Mouse (Mus musculus) liver, embryonic 11.5 days (tissue): ENCODE results near the gene Ncoa6. TPM values are rescaled to one million over a fixed set of nuclear protein-coding genes. Genes with fewer than 3 reads are reported as not detected.

Experiments
- ATAC-seq: fragments of 200-750 bp; cut with Nextera tagmentation; replicated peaks from 2 replicates; pipeline ENCODE4 v1.8.0; 2017; ENCODE audit warnings: moderate number of reproducible peaks, mild to moderate bottlenecking, moderate TSS enrichment, moderate library complexity; ENCODE audit not compliant: low FRiP score
- DNase-seq: peaks from one replicate; pipeline ENCODE4 v3.0.0-alpha.2; 2017; ENCODE audit warnings: low spot score
- H3K27ac ChIP-seq: fragments of 300-500 bp; sonication (generic); 2 replicates; pipeline ENCODE4 v1.5.1; 2014; ENCODE audit warnings: mild to moderate bottlenecking, low read depth, low read length, control low read depth
- H3K27me3 ChIP-seq: fragments of 300-500 bp; sonication (generic); replicated peaks from 2 replicates; pipeline ENCODE4 v1.6.1; 2014; ENCODE audit warnings: low read length, mixed read lengths; ENCODE audit not compliant: control insufficient read depth, insufficient read depth
- H3K36me3 ChIP-seq: fragments of 300-500 bp; sonication (generic); 2 replicates; pipeline ENCODE4 v1.6.1; 2014; ENCODE audit warnings: mild to moderate bottlenecking, low read length, moderate library complexity, mixed read lengths; ENCODE audit not compliant: control insufficient read depth, insufficient read depth
- H3K4me1 ChIP-seq: fragments of 300-500 bp; sonication (generic); replicated peaks from 2 replicates; pipeline ENCODE4 v1.6.1; 2014; ENCODE audit warnings: low read length, mixed read lengths; ENCODE audit not compliant: control insufficient read depth, insufficient read depth
- H3K4me2 ChIP-seq: fragments of 300-500 bp; sonication (generic); 2 replicates; pipeline ENCODE4 v1.6.1; 2014; ENCODE audit warnings: mild to moderate bottlenecking, control low read depth, moderate library complexity
- H3K4me3 ChIP-seq: fragments of 300-500 bp; sonication (generic); 2 replicates; pipeline ENCODE4 v1.5.1; 2014; ENCODE audit warnings: low read depth, low read length, control low read depth
- H3K9ac ChIP-seq: fragments of 300-500 bp; sonication (generic); 2 replicates; pipeline ENCODE4 v1.6.1; 2014; ENCODE audit warnings: low read depth, low read length, control low read depth
- H3K9me3 ChIP-seq: fragments of 300-500 bp; sonication (generic); 2 replicates; pipeline ENCODE4 v1.6.1; 2016; ENCODE audit warnings: low read length, inconsistent platforms, mixed read lengths; ENCODE audit not compliant: control insufficient read depth
- WGBS: fragments of 180-500 bp; shearing (Covaris S2); extraction: QIAGEN DNeasy Blood & Tissue Kit; methylation state at CpG from one replicate; pipeline ENCODE4 v1.1.7; 2014; 5-methylcytosine and 5-hydroxymethylcytosine counted together
- microRNA counts: library from miRNA; unstranded; fragments of <30 nt; microRNA quantifications from one replicate; lab custom pipeline; 2015
- microRNA-seq: library from miRNA; unstranded; fragments of <30 nt; microRNA quantifications from one replicate; pipeline ENCODE4, GENCODE M21; 2017; ENCODE audit warnings: borderline number of aligned reads
- polyA plus RNA-seq: library from polyadenylated mRNA; unstranded; fragments of >200 nt; fragmentation: Nextera tagmentation; extraction: Ambion mirVana; gene quantifications from 2 replicates; pipeline ENCODE4 v1.2.1, GENCODE M21; 2014

Gene Ncoa6
- polyA plus RNA-seq, 1 experiment from 2014 or later, result 20.7 TPM

DNA sequence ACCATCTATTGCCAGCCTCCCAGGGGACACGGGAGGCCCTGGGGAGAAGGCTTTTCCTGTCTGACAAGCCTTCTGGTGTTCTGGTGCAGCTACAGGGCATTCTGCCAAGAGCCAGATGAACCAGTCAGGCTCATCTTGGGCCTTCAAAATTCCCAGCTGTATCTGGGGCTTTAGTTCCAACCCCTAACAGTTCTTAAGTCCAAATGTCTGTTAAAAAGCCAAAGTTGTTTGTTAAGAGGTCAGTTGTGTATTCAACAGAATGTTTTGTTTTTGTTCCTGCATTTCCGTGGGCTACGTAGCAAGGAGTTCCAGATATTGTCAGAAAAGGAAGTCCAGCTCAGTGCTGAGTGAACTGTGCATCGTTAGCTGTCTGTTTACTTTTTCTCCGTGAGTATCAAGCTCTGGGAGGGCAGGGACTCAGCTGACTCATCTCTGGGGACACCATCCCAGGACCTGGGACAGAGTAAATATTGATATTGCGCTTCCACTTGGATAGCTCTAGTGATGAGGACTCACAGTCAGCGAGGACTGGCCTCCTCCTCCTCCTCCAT, 104.3 kb downstream of the Ncoa6 start:
- Histone ChIP-seq H3K9ac (no peak overlapping the region), H3K27me3 (no peaks in the 10 kb centered on the region), H3K4me3 (no peak overlapping the region), H3K4me1 (0 out of 2 replicates have a peak, but pooled peaks cover 3% of the 10 kb centered on the region), H3K36me3 (no peaks in the 10 kb centered on the region), H3K27ac (no peak overlapping the region; the same call in 1 of the 2 replicates), H3K9me3 (no peaks in the 10 kb centered on the region), H3K4me2 (0 out of 2 replicates have a peak overlapping the region, but pooled peaks have one; percentile 16)
- ATAC-seq (peak; percentile 31; the same call in 1 of the 2 replicates), DNase-seq (no peak)
- 49% methylated on average over 7 of the region's 7 CpGs for WGBS

DNA sequence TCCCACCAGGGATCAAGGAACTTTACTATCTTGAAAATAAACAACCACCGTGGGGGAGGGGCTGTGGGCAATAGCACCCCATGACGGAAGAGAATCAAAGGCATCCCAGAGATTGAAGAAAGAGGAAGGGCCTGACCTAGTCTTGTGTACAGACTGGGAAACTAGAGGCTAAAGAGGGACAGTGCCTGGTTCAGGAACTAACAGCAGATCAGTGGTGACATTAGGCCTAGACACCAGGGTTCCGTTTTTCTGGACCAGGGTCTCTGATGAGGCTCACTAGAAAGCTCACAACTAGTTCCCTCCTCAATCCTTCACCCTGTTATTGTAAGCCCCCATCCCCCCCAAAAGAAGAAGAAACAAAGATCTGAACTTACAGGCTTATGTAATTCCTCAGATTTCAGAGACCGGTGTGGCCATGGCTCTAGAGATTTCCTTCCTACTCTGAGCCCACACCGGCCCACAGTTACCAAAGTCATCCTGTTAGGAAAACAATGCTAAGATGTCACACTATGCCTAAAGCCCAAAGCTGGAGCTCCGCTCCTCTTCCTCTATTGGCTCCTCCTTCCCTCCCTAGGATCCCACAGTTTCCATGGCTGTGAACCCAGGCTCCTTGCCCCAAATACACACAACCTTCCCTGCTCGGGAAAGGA, 105.9 kb downstream of the Ncoa6 start:
- Histone ChIP-seq H3K9me3 (no peaks in the 10 kb centered on the region), H3K27ac (no peak overlapping the region), H3K36me3 (no peaks in the 10 kb centered on the region), H3K9ac (no peak overlapping the region), H3K4me1 (0 out of 2 replicates have a peak, but pooled peaks cover 3% of the 10 kb centered on the region), H3K4me2 (no peak overlapping the region), H3K4me3 (no peak overlapping the region), H3K27me3 (no peaks in the 10 kb centered on the region)
- WGBS, result 70% methylated on average over 7 of the region's 7 CpGs
- DNase-seq (no peak), ATAC-seq (no peak)

DNA sequence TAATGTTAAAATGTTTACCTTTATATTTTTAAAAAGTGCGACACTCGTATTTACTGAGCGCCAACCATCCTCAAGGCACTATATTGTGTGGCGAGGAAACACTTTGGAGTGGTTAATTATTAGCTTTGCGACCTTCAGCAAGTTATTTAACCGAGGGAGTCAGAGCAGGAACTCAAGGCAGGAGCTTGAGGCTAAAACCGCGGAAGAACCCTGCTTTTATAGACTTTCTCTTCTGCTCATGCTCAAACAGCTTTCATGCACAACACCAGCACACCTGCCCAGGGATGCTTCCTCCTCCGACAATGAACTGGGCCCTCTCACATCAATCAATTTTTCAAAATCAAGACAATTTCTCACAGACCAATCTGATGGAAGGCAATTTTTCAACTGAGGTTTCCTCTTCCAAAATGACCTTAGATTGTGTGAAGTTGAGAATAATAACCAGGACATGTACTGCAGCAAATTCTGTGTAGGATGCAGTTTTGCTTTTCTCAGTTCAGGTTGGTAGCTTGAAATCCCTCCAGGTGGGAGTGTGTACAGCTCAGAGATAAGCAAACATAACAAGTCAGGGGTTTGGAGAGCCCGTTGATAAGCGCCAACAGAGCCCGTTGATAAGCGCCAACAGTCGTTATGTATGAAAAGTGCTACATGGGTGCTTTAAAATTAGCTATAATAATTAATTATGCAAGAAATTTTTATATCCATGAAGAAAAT, 115.9 kb downstream of the Ncoa6 start:
- Histone ChIP-seq H3K27me3 (no peaks in the 10 kb centered on the region), H3K9me3 (no peaks in the 10 kb centered on the region), H3K4me1 (peaks cover 18% of the 10 kb centered on the region), H3K4me3 (peak overlapping the region; percentile 80), H3K27ac (peak overlapping the region; percentile 66), H3K36me3 (no peaks in the 10 kb centered on the region), H3K9ac (peak overlapping the region; percentile 65), H3K4me2 (peak overlapping the region; percentile 75)
- WGBS, result 21% methylated on average over 14 of the region's 14 CpGs
- ATAC-seq (peak; percentile 58), DNase-seq (no peak)

DNA sequence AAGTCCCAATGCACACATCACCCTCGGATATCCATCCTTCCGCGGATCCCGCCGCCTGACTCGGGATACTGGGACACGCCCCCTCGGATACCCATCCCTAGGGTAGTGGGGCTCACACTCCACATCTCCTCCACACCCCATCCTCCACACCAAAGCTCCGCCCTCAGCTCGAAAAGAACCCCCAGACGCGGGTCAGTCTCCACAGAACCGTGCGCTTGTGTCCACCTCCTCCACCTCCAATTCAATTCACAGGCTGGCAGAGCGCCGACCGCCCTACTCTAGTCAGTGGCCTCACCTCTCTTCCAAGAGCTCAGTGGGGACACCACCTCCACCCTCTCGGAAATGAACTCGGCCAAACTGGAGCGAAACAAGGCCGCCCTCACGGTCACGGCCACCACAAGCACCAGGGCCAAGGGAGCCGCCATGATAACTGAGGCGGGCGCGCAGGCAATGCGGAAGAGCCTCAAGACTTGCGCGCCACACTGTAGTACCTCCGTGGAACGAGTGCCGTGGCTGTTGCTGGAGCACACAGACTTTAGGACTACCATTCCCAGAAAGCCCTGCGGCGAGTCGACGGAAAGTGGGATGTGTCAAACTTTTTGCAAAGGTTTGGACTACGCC, 116.6 kb downstream of the Ncoa6 start, which contains the start of gene Pigu:
TSS of gene Pigu (minus strand) at position 460 of the 621 bp plus-strand sequence.
- DNase-seq (peak; percentile 81), ATAC-seq (peak; percentile 98)
- H3K4me1 ChIP-seq, result peaks cover 20% of the 10 kb centered on the region
- no peaks in the 10 kb centered on the region for H3K9me3 ChIP-seq
- no peaks in the 10 kb centered on the region for H3K36me3 ChIP-seq
- H3K27me3 ChIP-seq, result no peaks in the 10 kb centered on the region
- H3K9ac ChIP-seq, result peak within 1 kb of the TSS; percentile 79
- under 1% methylated on average over 38 of the region's 38 CpGs for WGBS
- peak within 1 kb of the TSS; percentile 80 for H3K4me3 ChIP-seq
- peak within 1 kb of the TSS; percentile 76 for H3K4me2 ChIP-seq
- peak within 1 kb of the TSS; percentile 66 for H3K27ac ChIP-seq

- ATAC-seq, result no peak
- Histone ChIP-seq H3K27me3 (no peaks in the 10 kb centered on the region), H3K4me3 (no peak overlapping the region), H3K36me3 (no peaks in the 10 kb centered on the region), H3K27ac (no peak overlapping the region), H3K9me3 (no peaks in the 10 kb centered on the region), H3K4me1 (peaks cover 20% of the 10 kb centered on the region), H3K4me2 (no peak overlapping the region), H3K9ac (no peak overlapping the region)
- no peak for DNase-seq
- 91% methylated on average over 3 of the region's 3 CpGs for WGBS
These were observed 119.3 kb downstream of the Ncoa6 start for GRCm38 (mm10) chr2:155354402-155354801.

GRCm38 (mm10) chr2:155346670-155347069, 127.0 kb downstream of the Ncoa6 start:
- no peaks in the 10 kb centered on the region for H3K27me3 ChIP-seq
- H3K27ac ChIP-seq, result no peak overlapping the region
- 75% methylated on average over 1 of the region's 1 CpGs for WGBS
- H3K36me3 ChIP-seq, result peaks cover 5% of the 10 kb centered on the region; the same call in 1 of the 2 replicates
- H3K9ac ChIP-seq, result no peak overlapping the region
- H3K4me1 ChIP-seq, result no peaks in the 10 kb centered on the region
- H3K4me2 ChIP-seq, result no peak overlapping the region
- no peaks in the 10 kb centered on the region for H3K9me3 ChIP-seq
- no peak overlapping the region for H3K4me3 ChIP-seq
- no peak for ATAC-seq
- DNase-seq, result no peak

MicroRNAs encoded within 50 kb of the gene (microRNA counts, 519-probe panel; counts per million panel counts)
- not detected for microRNA mmu-miR-695 (lab: Ali Mortazavi, UCI)

Small RNAs within 50 kb of the gene (microRNA-seq; reads per million reads assigned to microRNA genes)
- gene Mir695, result not detected

Other genes starting within 250 kb of the Ncoa6 start
- gene Dynlrb1, start 237.4 kb downstream of the Ncoa6 start, polyA plus RNA-seq, result 272 and 289 TPM in 2 replicates
- 43.5 and 45.6 TPM in 2 replicates for gene Map1lc3a, start 197.6 kb downstream of the Ncoa6 start, polyA plus RNA-seq
- 51.7 and 51.9 TPM in 2 replicates for gene Pigu, start 116.5 kb downstream of the Ncoa6 start, polyA plus RNA-seq
- 6.6 and 7.0 TPM in 2 replicates for gene Trp53inp2, start 92.8 kb downstream of the Ncoa6 start, polyA plus RNA-seq
- 27.7 and 28.5 TPM in 2 replicates for gene Acss2, start 44.1 kb upstream of the Ncoa6 start, polyA plus RNA-seq
- gene Ggt7, start 44.3 kb upstream of the Ncoa6 start, polyA plus RNA-seq, result 1.0 and 1.3 TPM in 2 replicates
- 59.7 and 60.5 TPM in 2 replicates for gene Gss, start 118.9 kb upstream of the Ncoa6 start, polyA plus RNA-seq
- gene Myh7b, start 137.3 kb upstream of the Ncoa6 start, polyA plus RNA-seq, result 4.3 and 5.3 TPM in 2 replicates
- gene Trpc4ap, start 218.5 kb upstream of the Ncoa6 start, polyA plus RNA-seq, result 103 and 109 TPM in 2 replicates